Mouse (Mus musculus): Measurements from ENCODE around the gene 1700010B08Rik. TPM values are rescaled to one million over a fixed set of nuclear protein-coding genes. Genes with fewer than 3 reads are reported as not detected.

1700010B08Rik gene
- polyA plus RNA-seq, 1 experiment from 2014 or later, result not detected

DNA sequence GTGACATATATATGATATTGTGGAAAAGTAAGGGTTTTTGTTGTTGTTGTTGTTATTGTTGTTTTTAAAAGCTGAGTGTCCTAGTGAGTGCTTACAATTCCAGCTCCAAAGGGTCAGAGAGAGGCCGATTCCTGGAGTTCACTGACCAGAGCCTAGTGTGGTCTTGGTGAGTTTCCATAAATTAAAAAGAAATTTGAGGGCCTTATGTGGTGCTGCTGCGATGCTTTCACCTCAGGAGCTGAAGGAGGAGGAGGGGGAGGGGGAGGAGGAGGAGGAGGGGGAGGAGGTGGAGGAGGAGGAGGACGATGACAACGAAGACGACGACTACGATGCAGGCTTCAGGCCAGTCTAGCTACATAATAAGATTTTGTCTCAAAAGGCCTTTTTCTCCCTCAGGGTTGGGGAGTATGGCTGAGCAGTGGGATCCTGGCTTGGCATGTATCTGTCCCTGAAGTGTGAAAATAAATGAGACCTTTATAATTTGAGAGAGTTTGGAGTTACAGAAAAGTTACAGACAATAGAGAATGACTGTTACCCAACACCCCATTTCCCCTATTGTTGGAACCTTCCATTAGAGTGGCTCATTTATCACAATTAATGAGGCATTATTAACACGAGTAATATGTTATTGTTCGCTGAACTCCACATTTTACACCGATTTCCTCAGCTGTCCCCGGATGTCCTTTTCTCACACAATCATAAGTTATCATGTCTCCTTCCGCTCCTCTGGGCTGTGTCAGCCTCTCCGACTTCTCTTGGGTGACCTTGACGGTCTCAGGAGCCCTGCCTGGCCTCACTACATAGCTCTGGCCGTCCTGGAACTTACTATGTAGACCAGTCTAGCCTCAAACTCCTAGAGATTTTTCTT is 6.0 kb downstream of the 1700010B08Rik start:
- 72% methylated on average over 15 of the region's 15 CpGs for WGBS
- no peaks in the 10 kb centered on the region for H3K27me3 ChIP-seq
- H3K9me3 ChIP-seq, result no peaks in the 10 kb centered on the region
- no peak overlapping the region for H3K9ac ChIP-seq (replicated peaks)
- no peak overlapping the region for H3K4me3 ChIP-seq (replicated peaks)
- no peak for ATAC-seq
- no peaks in the 10 kb centered on the region for H3K36me3 ChIP-seq
- peaks cover 7% of the 10 kb centered on the region; the same call in 1 of the 2 replicates for H3K4me1 ChIP-seq (replicated peaks)
- no peak overlapping the region for H3K4me2 ChIP-seq (replicated peaks)
- no peak overlapping the region for H3K27ac ChIP-seq

DNA sequence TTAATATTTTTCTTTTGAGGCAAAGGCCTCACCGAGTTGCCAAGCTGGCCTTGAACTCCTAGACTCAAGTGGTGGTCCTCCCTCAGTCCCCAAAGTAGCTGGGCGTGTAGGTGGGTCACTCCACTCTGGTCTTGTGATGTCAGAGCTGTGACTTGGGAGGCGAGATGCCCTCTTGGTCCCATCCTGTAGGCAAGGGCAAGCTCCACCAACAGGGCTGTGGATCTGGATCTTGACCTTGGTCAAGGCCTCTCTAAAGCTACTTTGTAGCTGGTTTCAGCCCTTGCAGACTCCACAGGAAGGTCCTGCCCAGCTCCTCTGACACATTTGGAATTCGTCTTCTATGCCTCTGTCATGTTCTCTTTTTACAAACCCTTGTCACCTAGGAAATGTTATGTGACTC is 6.6 kb downstream of the 1700010B08Rik start:
- H3K4me2 ChIP-seq (replicated peaks), result no peak overlapping the region
- H3K27ac ChIP-seq, result no peak overlapping the region
- no peaks in the 10 kb centered on the region for H3K27me3 ChIP-seq
- ATAC-seq, result no peak
- no peak overlapping the region for H3K9ac ChIP-seq (replicated peaks)
- no peaks in the 10 kb centered on the region for H3K36me3 ChIP-seq
- peaks cover 13% of the 10 kb centered on the region for H3K4me1 ChIP-seq (replicated peaks)
- no peak overlapping the region for H3K4me3 ChIP-seq (replicated peaks)
- H3K9me3 ChIP-seq, result no peaks in the 10 kb centered on the region
- WGBS, result 89% methylated on average over 4 of the region's 4 CpGs

DNA sequence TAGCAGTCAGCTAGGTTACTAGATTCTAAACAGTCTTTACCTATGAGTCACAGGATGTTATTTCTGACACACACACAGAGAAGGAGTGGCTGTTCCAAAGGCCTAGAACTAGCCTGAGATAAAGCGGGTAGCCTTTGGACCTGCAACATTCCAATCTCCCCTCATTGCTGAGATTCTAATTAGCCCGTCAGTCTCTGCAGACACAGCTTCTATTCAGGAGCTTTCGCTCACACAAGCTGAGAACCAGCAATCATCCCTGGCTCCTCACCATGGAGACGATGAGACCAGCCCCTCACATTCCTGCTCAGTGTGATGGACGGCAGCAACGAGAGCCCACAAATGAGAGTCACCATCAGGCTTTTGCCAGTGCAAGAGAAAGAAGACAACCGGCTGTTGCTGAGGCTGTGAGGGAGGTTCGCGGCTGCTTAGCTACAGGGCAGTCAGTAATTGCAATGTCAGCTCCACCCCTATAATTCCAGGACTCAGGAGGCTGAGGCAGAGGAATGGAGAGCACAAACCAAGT is 11.3 kb downstream of the 1700010B08Rik start:
- no peak overlapping the region for H3K9ac ChIP-seq (replicated peaks)
- no peaks in the 10 kb centered on the region for H3K9me3 ChIP-seq
- H3K4me1 ChIP-seq (replicated peaks), result peaks cover 18% of the 10 kb centered on the region
- 3% methylated on average over 9 of the region's 9 CpGs for WGBS
- no peak overlapping the region for H3K4me3 ChIP-seq (replicated peaks)
- peak overlapping the region; percentile 35 for H3K27ac ChIP-seq
- H3K4me2 ChIP-seq (replicated peaks), result no peak overlapping the region
- no peaks in the 10 kb centered on the region for H3K27me3 ChIP-seq
- ATAC-seq, result peak; percentile 87
- no peaks in the 10 kb centered on the region for H3K36me3 ChIP-seq

DNA sequence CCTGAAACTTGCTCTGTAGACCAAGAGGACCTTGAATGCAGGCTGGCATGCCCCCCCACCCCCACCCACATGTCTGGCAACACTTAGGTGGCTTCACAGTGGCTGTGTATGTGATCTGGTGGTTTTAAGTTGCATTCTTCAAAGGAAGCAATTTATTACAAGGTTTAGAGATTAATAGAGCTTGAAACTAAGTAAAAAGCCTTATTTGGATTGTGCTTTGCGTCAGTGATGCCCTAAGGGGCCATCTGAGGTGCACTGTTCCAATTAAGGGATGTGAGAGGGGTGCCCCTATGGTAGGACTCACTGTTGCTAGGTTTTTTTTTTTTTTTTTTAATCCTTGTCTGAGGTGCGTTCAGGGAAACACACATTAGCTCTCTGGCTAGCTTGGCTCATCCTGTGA is 15.2 kb downstream of the 1700010B08Rik start:
- H3K9ac ChIP-seq (replicated peaks), result no peak overlapping the region
- no peak for ATAC-seq

DNA sequence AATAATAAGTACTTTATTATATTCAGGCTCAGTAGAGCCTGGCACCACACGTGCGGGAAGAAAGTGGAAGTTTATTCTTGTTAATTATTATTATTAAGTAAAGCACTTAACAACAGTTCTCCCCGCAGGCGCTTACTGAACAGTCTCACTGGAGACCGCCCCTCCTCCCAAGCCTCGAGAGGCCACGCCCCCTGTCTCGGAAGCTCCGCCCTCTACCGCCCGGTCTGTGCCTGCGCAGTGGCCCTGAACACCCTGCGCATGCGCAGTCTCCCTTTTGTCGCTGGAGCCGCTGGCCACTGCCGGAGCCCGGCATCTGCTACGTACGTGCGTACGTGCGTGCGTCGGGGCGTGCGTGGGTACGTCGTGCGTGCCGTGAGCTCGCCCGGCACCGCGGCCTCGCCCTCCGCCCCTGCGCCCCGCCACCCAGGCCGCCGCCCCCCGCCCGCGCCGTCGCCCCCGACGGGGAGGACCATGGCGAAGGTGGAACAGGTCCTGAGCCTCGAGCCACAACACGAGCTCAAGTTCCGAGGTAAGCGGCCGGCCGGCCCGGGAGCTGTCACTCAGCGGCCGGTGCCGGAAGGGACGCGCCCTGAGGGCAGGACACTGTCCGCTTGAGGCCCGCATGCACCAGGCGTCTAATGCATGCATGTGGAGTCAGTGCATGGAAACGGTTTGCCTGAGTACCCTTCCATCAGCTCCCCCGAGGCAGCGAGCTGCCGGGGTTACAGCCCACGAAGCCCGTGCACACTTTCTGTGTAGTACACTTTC is 18.2 kb downstream of the 1700010B08Rik start, which contains the start of gene Vapb:
TSS of gene Vapb (plus strand) at position 290 of the 768 bp plus-strand sequence.
- Histone ChIP-seq H3K27me3 (no peaks in the 10 kb centered on the region), H3K9me3 (no peaks in the 10 kb centered on the region), H3K9ac (replicated peaks) (peak within 1 kb of the TSS; percentile 88), H3K27ac (peak within 1 kb of the TSS; percentile 65), H3K4me1 (replicated peaks) (peaks cover 30% of the 10 kb centered on the region), H3K4me3 (replicated peaks) (peak within 1 kb of the TSS; percentile 83), H3K4me2 (replicated peaks) (peak within 1 kb of the TSS; percentile 60), H3K36me3 (peaks cover 10% of the 10 kb centered on the region; the same call in 1 of the 2 replicates)
- ATAC-seq, result peak; percentile 96
- 1% methylated on average over 70 of the region's 70 CpGs for WGBS

More for the DNA sequence above, 15.2 kb downstream of the 1700010B08Rik start:
- 60% methylated on average over 2 of the region's 2 CpGs for WGBS
- no peak overlapping the region for H3K27ac ChIP-seq
- peaks cover 9% of the 10 kb centered on the region; the same call in 1 of the 2 replicates for H3K36me3 ChIP-seq
- H3K27me3 ChIP-seq, result no peaks in the 10 kb centered on the region
- peaks cover 35% of the 10 kb centered on the region for H3K4me1 ChIP-seq (replicated peaks)
- no peak overlapping the region for H3K4me3 ChIP-seq (replicated peaks)
- no peaks in the 10 kb centered on the region for H3K9me3 ChIP-seq
- no peak overlapping the region for H3K4me2 ChIP-seq (replicated peaks)

GRCm38 (mm10) chr2:173738232-173738631 is 19.0 kb downstream of the 1700010B08Rik start:
- ATAC-seq, result no peak
- H3K36me3 ChIP-seq, result peaks cover 10% of the 10 kb centered on the region; the same call in 1 of the 2 replicates
- WGBS, result 87% methylated on average over 9 of the region's 9 CpGs
- H3K27me3 ChIP-seq, result no peaks in the 10 kb centered on the region
- H3K9me3 ChIP-seq, result no peaks in the 10 kb centered on the region
- peak overlapping the region; percentile 88 for H3K9ac ChIP-seq (replicated peaks)
- H3K27ac ChIP-seq, result 0 out of 2 replicates have a peak overlapping the region, but pooled peaks have one; percentile 65
- H3K4me2 ChIP-seq (replicated peaks), result peak overlapping the region; percentile 60
- peaks cover 35% of the 10 kb centered on the region for H3K4me1 ChIP-seq (replicated peaks)
- peak overlapping the region; percentile 83 for H3K4me3 ChIP-seq (replicated peaks)

DNA sequence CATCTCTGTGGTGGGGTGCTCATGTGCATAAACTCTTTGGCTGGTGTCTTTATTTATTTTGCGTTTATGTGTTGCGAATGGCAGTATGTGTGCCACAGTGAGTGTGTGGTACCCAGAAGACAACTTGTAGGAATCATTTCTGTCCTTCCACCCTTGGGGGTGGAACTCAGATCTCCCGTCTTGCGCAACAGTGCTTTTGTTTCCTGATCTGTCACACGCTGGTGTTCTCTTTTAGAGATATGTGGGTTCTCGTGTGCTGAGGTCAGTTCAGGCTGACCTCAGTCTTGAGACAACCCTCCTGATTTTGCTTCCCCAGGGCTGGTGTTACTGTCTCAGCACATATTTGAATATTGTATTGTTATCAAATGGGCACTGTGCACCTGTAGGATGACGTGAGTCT is 19.9 kb downstream of the 1700010B08Rik start:
- Histone ChIP-seq H3K27ac (no peak overlapping the region), H3K9ac (replicated peaks) (no peak overlapping the region), H3K4me1 (replicated peaks) (peaks cover 35% of the 10 kb centered on the region), H3K9me3 (no peaks in the 10 kb centered on the region), H3K27me3 (no peaks in the 10 kb centered on the region), H3K4me3 (replicated peaks) (no peak overlapping the region), H3K4me2 (replicated peaks) (0 out of 2 replicates have a peak overlapping the region, but pooled peaks have one; percentile 6), H3K36me3 (peaks cover 10% of the 10 kb centered on the region; the same call in 1 of the 2 replicates)
- WGBS, result 93% methylated on average over 7 of the region's 7 CpGs
- no peak for ATAC-seq

GRCm38 (mm10) chr2:173742090-173742489 is 22.9 kb downstream of the 1700010B08Rik start:
- H3K4me3 ChIP-seq (replicated peaks), result no peak overlapping the region
- H3K36me3 ChIP-seq, result peaks cover 20% of the 10 kb centered on the region
- peaks cover 35% of the 10 kb centered on the region for H3K4me1 ChIP-seq (replicated peaks)
- no peaks in the 10 kb centered on the region; the same call in 1 of the 2 replicates for H3K9me3 ChIP-seq
- H3K9ac ChIP-seq (replicated peaks), result no peak overlapping the region
- H3K27me3 ChIP-seq, result no peaks in the 10 kb centered on the region
- no peak overlapping the region for H3K4me2 ChIP-seq (replicated peaks)
- WGBS, result 86% methylated on average over 13 of the region's 13 CpGs
- H3K27ac ChIP-seq, result no peak overlapping the region
- ATAC-seq, result no peak

- no peaks in the 10 kb centered on the region; the same call in 1 of the 2 replicates for H3K9me3 ChIP-seq
- no peak for ATAC-seq
- 91% methylated on average over 9 of the region's 9 CpGs for WGBS
Observed at GRCm38 (mm10) chr2:173742744-173743143, 23.5 kb downstream of the 1700010B08Rik start.

GRCm38 (mm10) chr2:173744070-173744815 is 25.0 kb downstream of the 1700010B08Rik start:
- no peak overlapping the region for H3K27ac ChIP-seq
- H3K36me3 ChIP-seq, result peaks cover 15% of the 10 kb centered on the region
- no peak for ATAC-seq
- no peaks in the 10 kb centered on the region for H3K27me3 ChIP-seq
- WGBS, result 90% methylated on average over 7 of the region's 7 CpGs
- H3K4me1 ChIP-seq (replicated peaks), result peaks cover 20% of the 10 kb centered on the region
- no peak overlapping the region for H3K9ac ChIP-seq (replicated peaks)
- no peak overlapping the region for H3K4me3 ChIP-seq (replicated peaks)
- no peak overlapping the region for H3K4me2 ChIP-seq (replicated peaks)
- no peaks in the 10 kb centered on the region; the same call in 1 of the 2 replicates for H3K9me3 ChIP-seq

More at GRCm38 (mm10) chr2:173742744-173743143, 23.5 kb downstream of the 1700010B08Rik start:
- Histone ChIP-seq H3K4me1 (replicated peaks) (peaks cover 35% of the 10 kb centered on the region), H3K27ac (no peak overlapping the region), H3K27me3 (no peaks in the 10 kb centered on the region), H3K4me2 (replicated peaks) (no peak overlapping the region), H3K36me3 (peaks cover 23% of the 10 kb centered on the region), H3K9ac (replicated peaks) (no peak overlapping the region), H3K4me3 (replicated peaks) (no peak overlapping the region)

- Histone ChIP-seq H3K27ac (no peak overlapping the region), H3K9me3 (no peaks in the 10 kb centered on the region; the same call in 1 of the 2 replicates), H3K9ac (replicated peaks) (no peak overlapping the region), H3K27me3 (no peaks in the 10 kb centered on the region), H3K4me3 (replicated peaks) (no peak overlapping the region), H3K4me1 (replicated peaks) (no peaks in the 10 kb centered on the region), H3K4me2 (replicated peaks) (no peak overlapping the region), H3K36me3 (peaks cover 13% of the 10 kb centered on the region)
- 93% methylated on average over 2 of the region's 2 CpGs for WGBS
- no peak for ATAC-seq
Observed at GRCm38 (mm10) chr2:173748961-173749659, 29.9 kb downstream of the 1700010B08Rik start.

All from midbrain, embryonic 13.5 days (tissue).